Mouse (Mus musculus) G1E (cell line): Measurements from ENCODE around the gene Gmppa. TPM values are rescaled to one million over a fixed set of nuclear protein-coding genes. Genes with fewer than 3 reads are reported as not detected.

ENCODE experiments used
- ATAC-seq: 2 replicates; pipeline ENCODE4 v1.8.0; 2016; ENCODE audit warnings: mild to moderate bottlenecking; ENCODE audit not compliant: insufficient number of reproducible peaks, poor library complexity, low FRiP score, severe bottlenecking; ENCODE audit errors: extremely low read depth
- DNase-seq: peaks from one replicate; pipeline ENCODE4 v3.0.0; 2012; ENCODE audit warnings: low spot score
- H3K27me3 ChIP-seq: 2 replicates; pipeline ENCODE4 v1.6.1; 2012; ENCODE audit warnings: mild to moderate bottlenecking, low read length, inconsistent platforms; ENCODE audit not compliant: insufficient read depth
- H3K36me3 ChIP-seq: replicated peaks from 2 replicates; pipeline ENCODE3; 2012; ENCODE audit warnings: mild to moderate bottlenecking, inconsistent platforms
- H3K4me1 ChIP-seq: 2 replicates; pipeline ENCODE4 v1.6.1; 2012; ENCODE audit warnings: low read depth, low read length, inconsistent platforms, mixed read lengths; ENCODE audit not compliant: insufficient read depth
- H3K4me3 ChIP-seq: 2 replicates; pipeline ENCODE4 v1.5.1; 2012; ENCODE audit warnings: low read depth, mild to moderate bottlenecking, inconsistent platforms, low read length, moderate library complexity, mixed read lengths
- H3K9me3 ChIP-seq: replicated peaks from 2 replicates; pipeline ENCODE4 v1.6.1; 2012; ENCODE audit warnings: inconsistent platforms
- CTCF ChIP-seq: IDR thresholded peaks from 2 replicates; pipeline ENCODE4 v1.5.1; 2012; ENCODE audit warnings: low read depth, low read length, inconsistent platforms, mixed read lengths
- GATA1 ChIP-seq: IDR thresholded peaks from 2 replicates; pipeline ENCODE4 v1.6.1; 2012; ENCODE audit warnings: borderline replicate concordance, low read length, inconsistent platforms, mixed read lengths
- GATA2 ChIP-seq: IDR thresholded peaks from 2 replicates; pipeline ENCODE4 v1.6.1; 2012; ENCODE audit warnings: low read depth, low read length, inconsistent platforms, borderline replicate concordance
- POLR2AphosphoS5 ChIP-seq: IDR thresholded peaks from 2 replicates; pipeline ENCODE4 v1.6.1; 2012; ENCODE audit warnings: low read depth, low read length, inconsistent platforms; ENCODE audit not compliant: insufficient replicate concordance
- TAL1 ChIP-seq: conservative IDR thresholded peaks from 2 replicates; pipeline ENCODE4 v1.6.1; 2012; ENCODE audit warnings: low read depth, low read length, inconsistent platforms, mixed read lengths
- polyA plus RNA-seq: library from polyadenylated mRNA; stranded (reverse); fragments of >175 nt; gene quantifications from 2 replicates; pipeline ENCODE4 v1.2.3, GENCODE M21; 2012
- total RNA-seq, 2 experiments: library from RNA; stranded (forward) in 1 of 2; stranded (reverse) in 1 of 2; fragments of 200-1000 nt in 1 of 2; fragments of >200 nt in 1 of 2; fragmentation: Nextera tagmentation in 1 of 2; gene quantifications; 2 replicates each; pipeline ENCODE4 v1.2.3; 2014 to 2017

The Gmppa gene
- total and polyA plus RNA-seq, 3 experiments = 178 to 328 (median 182) TPM

DNA sequence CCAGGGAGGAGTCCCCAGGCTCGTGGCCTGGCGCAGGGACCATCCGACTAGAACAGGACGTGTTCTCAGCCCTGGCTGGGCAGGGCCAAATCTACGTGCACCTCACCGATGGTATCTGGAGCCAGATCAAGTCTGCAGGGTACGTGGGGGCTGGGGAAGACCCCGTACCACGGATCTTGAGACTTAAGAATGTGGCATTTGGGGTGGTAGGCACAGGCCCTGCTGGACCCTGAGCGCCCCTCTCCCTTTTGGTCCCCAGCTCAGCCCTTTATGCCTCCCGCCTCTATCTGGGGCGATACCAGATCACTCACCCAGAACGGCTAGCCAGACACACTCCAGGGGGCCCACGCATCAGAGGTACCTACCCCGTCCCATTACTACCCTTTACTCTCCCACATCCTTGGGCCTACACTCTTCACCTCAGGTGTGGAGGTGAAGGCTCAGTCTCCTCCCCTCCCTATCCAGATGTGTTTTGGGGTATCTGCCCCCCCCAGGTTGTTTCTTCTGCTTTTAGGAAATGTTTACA is 5.8 kb downstream of the Gmppa start:
- peaks cover 73% of the 10 kb centered on the region for H3K36me3 ChIP-seq
- peaks cover 81% of the 10 kb centered on the region for H3K4me1 ChIP-seq
- no peak for TF ChIP-seq GATA2
- no peak for TF ChIP-seq POLR2AphosphoS5
- TF ChIP-seq TAL1 = no peak
- no peak for TF ChIP-seq GATA1
- TF ChIP-seq CTCF = no peak
- H3K27me3 ChIP-seq = no peaks in the 10 kb centered on the region
- H3K4me3 ChIP-seq = no peak overlapping the region
- ATAC-seq (no peak), DNase-seq (no peak)
- H3K9me3 ChIP-seq = no peaks in the 10 kb centered on the region

GRCm38 (mm10) chr1:75442171-75442570 is 6.4 kb downstream of the Gmppa start:
- no peaks in the 10 kb centered on the region for H3K27me3 ChIP-seq
- TF ChIP-seq TAL1 = no peak
- no peak for TF ChIP-seq CTCF
- no peak for TF ChIP-seq GATA1
- no peak for TF ChIP-seq POLR2AphosphoS5
- no peak for TF ChIP-seq GATA2
- no peak overlapping the region for H3K4me3 ChIP-seq
- peaks cover 81% of the 10 kb centered on the region for H3K4me1 ChIP-seq
- no peak for DNase-seq
- peaks cover 69% of the 10 kb centered on the region for H3K36me3 ChIP-seq
- ATAC-seq = no peak
- no peaks in the 10 kb centered on the region for H3K9me3 ChIP-seq

- TF ChIP-seq GATA1 = no peak
- TF ChIP-seq POLR2AphosphoS5 = no peak
- no peak; the same call in 1 of the 2 replicates for TF ChIP-seq CTCF
- TF ChIP-seq GATA2 = no peak
- no peak for TF ChIP-seq TAL1
- Histone ChIP-seq H3K4me1 (peaks cover 83% of the 10 kb centered on the region), H3K9me3 (no peaks in the 10 kb centered on the region), H3K36me3 (peaks cover 64% of the 10 kb centered on the region), H3K4me3 (peak overlapping the region; percentile 7; the same call in 1 of the 2 replicates), H3K27me3 (no peaks in the 10 kb centered on the region)
- no peak for DNase-seq
- no peak for ATAC-seq
These were observed 7.1 kb downstream of the Gmppa start for GRCm38 (mm10) chr1:75442811-75443210.

- Histone ChIP-seq H3K36me3 (peaks cover 59% of the 10 kb centered on the region), H3K9me3 (no peaks in the 10 kb centered on the region), H3K4me3 (0 out of 2 replicates have a peak overlapping the region, but pooled peaks have one; percentile 1), H3K27me3 (peaks cover 2% of the 10 kb centered on the region; the same call in 1 of the 2 replicates), H3K4me1 (peaks cover 87% of the 10 kb centered on the region)
- TF ChIP-seq TAL1 (no peak), POLR2AphosphoS5 (no peak), GATA1 (no peak), GATA2 (no peak), CTCF (no peak)
- DNase-seq = no peak
- ATAC-seq = no peak
These were observed 7.7 kb downstream of the Gmppa start for GRCm38 (mm10) chr1:75443247-75444024.

DNA sequence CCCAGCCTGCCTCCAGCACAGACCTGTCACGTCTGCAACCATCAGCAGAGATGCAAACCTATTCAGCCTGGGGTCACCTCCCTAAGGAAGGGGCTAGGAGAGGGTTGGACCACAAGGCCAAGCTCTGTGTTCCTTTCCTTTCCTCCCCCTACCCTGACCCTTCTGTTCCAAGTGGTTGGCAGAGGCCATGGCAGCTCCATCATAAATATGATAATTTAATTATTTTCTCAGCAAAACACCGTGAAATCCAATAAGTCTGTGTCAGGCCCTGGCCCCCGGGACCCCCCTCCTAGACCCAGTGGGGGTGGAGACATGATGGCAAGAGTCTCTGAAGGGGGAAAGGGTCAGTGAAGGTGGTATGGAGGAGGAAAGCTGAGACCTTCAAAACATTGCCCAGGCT is 8.5 kb downstream of the Gmppa start:
- TF ChIP-seq POLR2AphosphoS5 = no peak
- no peak for TF ChIP-seq CTCF
- TF ChIP-seq TAL1 = no peak
- no peak for TF ChIP-seq GATA1
- TF ChIP-seq GATA2 = no peak
- H3K4me3 ChIP-seq = peak overlapping the region; percentile 69; the same call in 1 of the 2 replicates
- no peaks in the 10 kb centered on the region for H3K9me3 ChIP-seq
- DNase-seq = no peak
- H3K27me3 ChIP-seq = peaks cover 8% of the 10 kb centered on the region; the same call in 1 of the 2 replicates
- ATAC-seq = no peak
- H3K36me3 ChIP-seq = peaks cover 51% of the 10 kb centered on the region
- peaks cover 88% of the 10 kb centered on the region for H3K4me1 ChIP-seq

- peak overlapping the region; percentile 69 for H3K4me3 ChIP-seq
- peaks cover 10% of the 10 kb centered on the region; the same call in 1 of the 2 replicates for H3K27me3 ChIP-seq
- TF ChIP-seq GATA1 (no peak), TAL1 (no peak), POLR2AphosphoS5 (no peak), GATA2 (no peak), CTCF (no peak)
- no peaks in the 10 kb centered on the region for H3K9me3 ChIP-seq
- DNase-seq = peak; percentile 64
- peaks cover 92% of the 10 kb centered on the region for H3K4me1 ChIP-seq
- peak; percentile 2; the same call in 1 of the 2 replicates for ATAC-seq
- H3K36me3 ChIP-seq = peaks cover 42% of the 10 kb centered on the region
These were observed 9.5 kb downstream of the Gmppa start for GRCm38 (mm10) chr1:75445141-75445701.
